Mouse (Mus musculus): ENCODE measurements around the gene Tsga10ip.

GRCm38 (mm10) chr19:5425906-5426565, 23.7 kb upstream of the Tsga10ip start:
- TF ChIP-seq CTCF (IDR thresholded peaks at IDR 0.05; ENCODE audit: low read depth, low read length) (no peak), POLR2A (IDR thresholded peaks at IDR 0.05; ENCODE audit: extremely low read depth, insufficient read depth, low read length) (no peak)
